Mouse (Mus musculus): ENCODE data around the gene Sirpa.

GRCm38 (mm10) chr2:129587825-129588251 is 4.8 kb upstream of the Sirpa start:
- TF ChIP-seq POLR2A (IDR thresholded peaks at IDR 0.05; ENCODE audit: insufficient read depth, low read depth, low read length), result no peak
- TF ChIP-seq CTCF (IDR thresholded peaks at IDR 0.05), result no peak
- TF ChIP-seq EP300 (IDR thresholded peaks at IDR 0.05; ENCODE audit: insufficient read depth, low read depth, low read length), result no peak

Measured in heart, adult 2 months (tissue).